Comparison of ENCODE assay signal across 10 mouse cellular contexts in the genomic region with DNA sequence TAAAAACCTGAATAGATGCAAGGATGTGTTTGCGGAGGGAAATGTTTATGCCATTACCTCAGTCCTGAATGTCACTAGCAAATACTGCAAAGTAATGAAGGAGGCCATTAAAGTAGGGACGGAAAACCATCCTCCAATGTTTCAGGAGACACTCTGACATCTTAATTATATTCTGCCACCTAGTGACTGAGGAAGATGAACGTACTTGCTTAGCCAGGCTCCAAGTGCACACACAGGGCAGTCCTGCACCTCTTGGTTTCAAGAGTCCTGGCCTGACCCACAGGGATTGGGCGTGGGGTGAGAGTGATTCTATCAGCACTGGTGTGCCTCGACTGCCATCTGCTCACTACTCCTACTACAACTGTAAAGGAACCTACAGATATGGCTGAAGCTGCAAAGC.
DNase-seq lines count a peak whose midpoint lies in the region; ATAC-seq lines count a peak whose summit lies in the region.
"Had no signal": no experiment of that assay in that cellular context is flagged by ENCODE, and none has a peak within 500 bp of the region (broad histone marks: within the 10 kb centered on the region; RNA-seq: fewer than 3 reads in every experiment).

No protein-coding gene starts in this region.

- no peak for DNase-seq in cerebellum, postnatal 36 days
- DNase-seq in midbrain, embryonic 11.5 days (ENCODE audit: low spot score, missing footprints) = no peak
- DNase-seq in embryonic facial prominence, embryonic 14.5 days (ENCODE audit: low spot score) = peak; percentile 68
- peak; percentile 22 to 46 for DNase-seq in kidney, postnatal 25 days
- DNase-seq in ovary, postnatal 10 days (ENCODE audit: low spot score) = no peak

- no peaks in the 10 kb centered on the region for H3K27me3 ChIP-seq in midbrain, embryonic 15.5 days (replicated peaks)
- H3K27me3 ChIP-seq in midbrain, embryonic 11.5 days (ENCODE audit: control insufficient read depth, insufficient read depth, low read length) = no peaks in the 10 kb centered on the region
- H3K27me3 ChIP-seq in embryonic facial prominence, embryonic 14.5 days (replicated peaks; ENCODE audit: control insufficient read depth, insufficient read depth, low read length) = no peaks in the 10 kb centered on the region
- H3K27me3 ChIP-seq: heart, embryonic 15.5 days had no signal

- 0 out of 2 replicates have a peak, but pooled peaks cover 2% of the 10 kb centered on the region for H3K4me1 ChIP-seq in midbrain, embryonic 15.5 days
- no peaks in the 10 kb centered on the region; the same call in 1 of the 2 replicates for H3K4me1 ChIP-seq in midbrain, embryonic 11.5 days (ENCODE audit: control insufficient read depth, insufficient read depth, low read length)
- H3K4me1 ChIP-seq in embryonic facial prominence, embryonic 14.5 days (ENCODE audit: control insufficient read depth, insufficient read depth, low read length) = no peaks in the 10 kb centered on the region; the same call in 1 of the 2 replicates
- H3K4me1 ChIP-seq: heart, embryonic 15.5 days had no signal

- ATAC-seq in cerebellum, adult (ENCODE audit: insufficient number of reproducible peaks, low FRiP score, low TSS enrichment) = peak; percentile 40; the same call in 1 of the 2 replicates
- peak; percentile 70; the same call in 1 of the 2 replicates for ATAC-seq in midbrain, embryonic 15.5 days (replicated peaks)
- ATAC-seq in midbrain, embryonic 11.5 days (ENCODE audit: low FRiP score) = no peak
- ATAC-seq in embryonic facial prominence, embryonic 14.5 days (ENCODE audit: low read depth) = no peak
- peak; percentile 56 for ATAC-seq in megakaryocyte progenitor cell, adult 5-6 weeks (replicated peaks; ENCODE audit: poor library complexity)

- no peak overlapping the region for H3K4me2 ChIP-seq in midbrain, embryonic 15.5 days
- H3K4me2 ChIP-seq in midbrain, embryonic 11.5 days = no peak overlapping the region
- H3K4me2 ChIP-seq in embryonic facial prominence, embryonic 14.5 days (ENCODE audit: low read depth, low read length) = no peak overlapping the region
- H3K4me2 ChIP-seq: heart, embryonic 15.5 days had no signal

- no peaks in the 10 kb centered on the region for H3K9me3 ChIP-seq in midbrain, embryonic 15.5 days
- H3K9me3 ChIP-seq in midbrain, embryonic 11.5 days (ENCODE audit: control insufficient read depth, low read length) = no peaks in the 10 kb centered on the region
- H3K9me3 ChIP-seq in embryonic facial prominence, embryonic 14.5 days (ENCODE audit: control insufficient read depth, low read length) = no peaks in the 10 kb centered on the region
- H3K9me3 ChIP-seq: G1E; heart, embryonic 15.5 days had no signal

- H3K36me3 ChIP-seq in midbrain, embryonic 15.5 days (replicated peaks) = no peaks in the 10 kb centered on the region
- no peaks in the 10 kb centered on the region for H3K36me3 ChIP-seq in midbrain, embryonic 11.5 days (ENCODE audit: control insufficient read depth, insufficient read depth, low read length)
- no peaks in the 10 kb centered on the region for H3K36me3 ChIP-seq in embryonic facial prominence, embryonic 14.5 days (ENCODE audit: control insufficient read depth, insufficient read depth, low read length)
- H3K36me3 ChIP-seq: G1E; heart, embryonic 15.5 days had no signal

- H3K9ac ChIP-seq in midbrain, embryonic 15.5 days = no peak overlapping the region
- no peak overlapping the region for H3K9ac ChIP-seq in midbrain, embryonic 11.5 days (ENCODE audit: low read length)
- no peak overlapping the region for H3K9ac ChIP-seq in embryonic facial prominence, embryonic 14.5 days (ENCODE audit: low read depth, low read length)
- H3K9ac ChIP-seq: heart, embryonic 15.5 days had no signal

- H3K27ac ChIP-seq in midbrain, embryonic 15.5 days = no peak overlapping the region
- no peak overlapping the region for H3K27ac ChIP-seq in midbrain, embryonic 11.5 days (ENCODE audit: low read depth, low read length)
- H3K27ac ChIP-seq in embryonic facial prominence, embryonic 14.5 days (replicated peaks; ENCODE audit: low read depth, low read length) = no peak overlapping the region
- H3K27ac ChIP-seq: heart, embryonic 15.5 days had no signal

- WGBS in midbrain, embryonic 15.5 days = 31% methylated on average over 5 of the region's 5 CpGs
- 36% methylated on average over 5 of the region's 5 CpGs for WGBS in midbrain, embryonic 11.5 days
- 35% methylated on average over 5 of the region's 5 CpGs for WGBS in embryonic facial prominence, embryonic 14.5 days

- no peak overlapping the region for H3K4me3 ChIP-seq in midbrain, embryonic 15.5 days
- no peak overlapping the region for H3K4me3 ChIP-seq in midbrain, embryonic 11.5 days (ENCODE audit: low read depth, low read length)
- H3K4me3 ChIP-seq in embryonic facial prominence, embryonic 14.5 days (ENCODE audit: low read depth, low read length) = no peak overlapping the region
- H3K4me3 ChIP-seq: heart, embryonic 15.5 days had no signal

Comparison
In these comparisons a context has a peak if more than half of its experiments do, and no peak if none do; other contexts are left out.
1. ATAC-seq: peak in cerebellum, adult (single experiment), midbrain, embryonic 15.5 days (single experiment) and megakaryocyte progenitor cell, adult 5-6 weeks (single experiment); none in midbrain, embryonic 11.5 days (single experiment) and embryonic facial prominence, embryonic 14.5 days (single experiment).
2. DNase-seq: peak in embryonic facial prominence, embryonic 14.5 days (single experiment) and kidney, postnatal 25 days (2 of 2); none in cerebellum, postnatal 36 days (0 of 2), midbrain, embryonic 11.5 days (single experiment) and ovary, postnatal 10 days (single experiment).